11 mouse cellular contexts compared by ENCODE assay signal in the genomic region with DNA sequence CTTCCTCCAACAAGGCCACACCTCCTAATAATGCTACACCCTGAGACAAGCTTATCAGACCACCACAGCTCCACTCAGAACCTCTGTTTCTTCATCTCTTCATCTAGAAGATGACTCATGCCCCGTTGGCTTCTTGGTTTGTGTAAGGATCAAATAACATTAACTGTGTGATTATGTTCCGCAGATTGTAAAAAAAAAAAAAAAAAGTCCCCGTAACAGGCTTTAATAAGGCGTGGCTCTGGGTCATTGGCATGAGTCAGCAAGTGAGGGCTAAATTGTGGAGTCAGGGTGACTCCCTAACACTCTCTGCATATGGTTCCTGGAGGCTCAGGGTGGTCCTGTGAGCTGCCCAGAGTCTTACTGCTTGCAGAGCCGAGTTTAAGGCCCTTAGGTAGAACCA. TPM values are rescaled to one million over a fixed set of nuclear protein-coding genes. Genes with fewer than 3 reads are reported as not detected.
DNase-seq lines count a peak whose midpoint lies in the region; ATAC-seq and TF ChIP-seq lines count a peak whose summit lies in the region.
"Had no signal": no experiment of that assay in that cellular context is flagged by ENCODE, and none has a peak within 500 bp of the region (broad histone marks: within the 10 kb centered on the region; RNA-seq: fewer than 3 reads in every experiment).

No protein-coding gene starts in this region.

- H3K9ac ChIP-seq in heart, embryonic 13.5 days: no peak overlapping the region
- H3K9ac ChIP-seq: midbrain, embryonic 13.5 days had no signal

- no peak for TF ChIP-seq POLR2A in thymus, adult 2 months (IDR thresholded peaks at IDR 0.05; ENCODE audit: control insufficient read depth, extremely low read depth, insufficient read depth, low read length, poor library complexity)

- H3K27ac ChIP-seq in heart, embryonic 13.5 days (replicated peaks): 0 out of 2 replicates have a peak overlapping the region, but pooled peaks have one; percentile 83
- no peak overlapping the region for H3K27ac ChIP-seq in thymus, adult 2 months (ENCODE audit: control insufficient read depth, insufficient read depth, low read length)
- H3K27ac ChIP-seq: layer of hippocampus, adult 2 months; midbrain, embryonic 13.5 days had no signal

- 46% methylated on average over 5 of the region's 5 CpGs for WGBS in heart, embryonic 13.5 days
- WGBS in thymus, adult 2 months: 44% methylated on average over 5 of the region's 5 CpGs

- H3K4me2 ChIP-seq in heart, embryonic 13.5 days: no peak overlapping the region
- H3K4me2 ChIP-seq: midbrain, embryonic 13.5 days had no signal

- no peak for DNase-seq in heart, adult 8-10 months (ENCODE audit: low spot score)
- peak; percentile 74 for DNase-seq in G1E (ENCODE audit: low spot score)
- DNase-seq in fibroblast of lung, adult 2 months (ENCODE audit: low read depth): peak; percentile 77
- no peak for DNase-seq in thymus, adult 2 months
- no peak for DNase-seq in heart, adult 11 months
- DNase-seq in thymus, adult 18-20 months: no peak

- H3K36me3 ChIP-seq in heart, embryonic 13.5 days: no peaks in the 10 kb centered on the region
- H3K36me3 ChIP-seq in G1E (replicated peaks): no peaks in the 10 kb centered on the region
- peaks cover 8% of the 10 kb centered on the region for H3K36me3 ChIP-seq in megakaryocyte, embryonic 14.5 days (replicated peaks; ENCODE audit: low read length)
- H3K36me3 ChIP-seq in thymus, adult 2 months (ENCODE audit: control insufficient read depth, insufficient read depth, low read length): no peaks in the 10 kb centered on the region
- H3K36me3 ChIP-seq: midbrain, embryonic 13.5 days had no signal

- no peaks in the 10 kb centered on the region for H3K27me3 ChIP-seq in heart, embryonic 13.5 days (replicated peaks)
- peaks cover 5% of the 10 kb centered on the region; the same call in 1 of the 2 replicates for H3K27me3 ChIP-seq in G1E (ENCODE audit: insufficient read depth, low read length)
- H3K27me3 ChIP-seq in megakaryocyte, embryonic 14.5 days (replicated peaks): no peaks in the 10 kb centered on the region
- H3K27me3 ChIP-seq in thymus, adult 2 months (ENCODE audit: control insufficient read depth, insufficient read depth, low read length): no peaks in the 10 kb centered on the region
- H3K27me3 ChIP-seq: midbrain, embryonic 13.5 days; Patski had no signal

- no peak for TF ChIP-seq CTCF in G1E (IDR thresholded peaks at IDR 0.05; ENCODE audit: low read depth, low read length)
- TF ChIP-seq CTCF in thymus, adult 2 months (IDR thresholded peaks at IDR 0.05; ENCODE audit: borderline replicate concordance, control insufficient read depth, extremely low read depth, insufficient read depth, low read length, poor library complexity): no peak

- no peaks in the 10 kb centered on the region for H3K9me3 ChIP-seq in heart, embryonic 13.5 days
- H3K9me3 ChIP-seq in G1E (replicated peaks): no peaks in the 10 kb centered on the region
- H3K9me3 ChIP-seq in megakaryocyte, embryonic 14.5 days: no peaks in the 10 kb centered on the region
- H3K9me3 ChIP-seq: midbrain, embryonic 13.5 days had no signal

- no peak overlapping the region for H3K4me3 ChIP-seq in heart, embryonic 13.5 days
- H3K4me3 ChIP-seq in G1E (ENCODE audit: low read depth, low read length): peak overlapping the region; percentile 62; the same call in 1 of the 2 replicates
- H3K4me3 ChIP-seq in megakaryocyte, embryonic 14.5 days (replicated peaks): peak overlapping the region; percentile 86
- H3K4me3 ChIP-seq in thymus, adult 2 months (ENCODE audit: control insufficient read depth, insufficient read depth, low read length): no peak overlapping the region
- H3K4me3 ChIP-seq: layer of hippocampus, adult 2 months; midbrain, embryonic 13.5 days had no signal

- ATAC-seq in heart, embryonic 13.5 days (ENCODE audit: extremely low read depth, insufficient number of reproducible peaks, low FRiP score, low TSS enrichment): no peak
- ATAC-seq in G1E (ENCODE audit: extremely low read depth, insufficient number of reproducible peaks, low FRiP score, poor library complexity, severe bottlenecking): peak; percentile 89
- ATAC-seq: midbrain, embryonic 13.5 days; Patski had no signal

- H3K4me1 ChIP-seq in heart, embryonic 13.5 days: peaks cover 27% of the 10 kb centered on the region
- peaks cover 83% of the 10 kb centered on the region for H3K4me1 ChIP-seq in G1E (ENCODE audit: insufficient read depth, low read depth, low read length)
- peaks cover 96% of the 10 kb centered on the region for H3K4me1 ChIP-seq in megakaryocyte, embryonic 14.5 days
- no peaks in the 10 kb centered on the region; the same call in 1 of the 2 replicates for H3K4me1 ChIP-seq in thymus, adult 2 months (replicated peaks; ENCODE audit: control insufficient read depth, insufficient read depth, low read length)
- H3K4me1 ChIP-seq: midbrain, embryonic 13.5 days had no signal

RNA-seq across cellular contexts. Expression of gene Myh9, which starts 39.7 kb away (rescaled TPM):
- polyA plus RNA-seq in heart, embryonic 13.5 days (2015; fragmentation: Nextera tagmentation; extraction: Ambion mirVana): 24.8 and 25.0 TPM in 2 replicates
- 100 to 1,000 TPM in 1 of 4 experiments, 10 to 100 TPM in 3; 72.5 to 127 (median 97.2) TPM for total RNA-seq in heart, adult 8-10 months (2022)
- total RNA-seq in G1E (2014; fragmentation: Nextera tagmentation): 151 and 171 TPM in 2 replicates
- 94.4 and 132 TPM in 2 replicates for total RNA-seq in G1E (2017)
- polyA plus RNA-seq in G1E (2012): 197 and 198 TPM in 2 replicates
- polyA plus RNA-seq in megakaryocyte, embryonic 14.5 days (2012; ENCODE audit: insufficient read depth, low replicate concordance): 1,439 and 1,641 TPM in 2 replicates
- polyA plus RNA-seq in thymus, adult 2 months (2012; rRNA removed): 167 and 193 TPM in 2 replicates

RNA-seq across cellular contexts. Expression of gene Txn2, which starts 47.1 kb away (rescaled TPM):
- polyA plus RNA-seq in heart, embryonic 13.5 days (2015; fragmentation: Nextera tagmentation; extraction: Ambion mirVana): 248 and 278 TPM in 2 replicates
- 100 to 1,000 TPM; 303 to 339 (median 309) TPM for total RNA-seq in heart, adult 8-10 months (2022)
- total RNA-seq in G1E (2014; fragmentation: Nextera tagmentation) (209 and 211 TPM in 2 replicates), G1E (2017) (53.8 and 62.8 TPM in 2 replicates)
- 283 and 349 TPM in 2 replicates for polyA plus RNA-seq in G1E (2012)
- polyA plus RNA-seq in megakaryocyte, embryonic 14.5 days (2012; ENCODE audit: insufficient read depth, low replicate concordance): 186 and 405 TPM in 2 replicates
- 249 and 253 TPM in 2 replicates for polyA plus RNA-seq in thymus, adult 2 months (2012; rRNA removed)

Comparison
In these comparisons a context has a peak if more than half of its experiments do, and no peak if none do; other contexts are left out.
1. H3K4me3 ChIP-seq: peak in G1E (single experiment) and megakaryocyte, embryonic 14.5 days (single experiment); none in heart, embryonic 13.5 days (single experiment) and thymus, adult 2 months (single experiment).
2. DNase-seq: peak in G1E (single experiment) and fibroblast of lung, adult 2 months (single experiment); none in heart, adult 8-10 months (single experiment), thymus, adult 2 months (single experiment), heart, adult 11 months (single experiment) and thymus, adult 18-20 months (0 of 2).